Mouse (Mus musculus): ENCODE results near the gene Nmrk2. TPM values are rescaled to one million over a fixed set of nuclear protein-coding genes. Genes with fewer than 3 reads are reported as not detected.

Gene Nmrk2
- polyA plus RNA-seq, 1 experiment from 2014 or later: not detected

GRCm38 (mm10) chr10:81202978-81203720, 1.3 kb upstream of the Nmrk2 start:
- Histone ChIP-seq H3K9me3 (replicated peaks; ENCODE audit: control insufficient read depth, low read length) (no peaks in the 10 kb centered on the region), H3K4me3 (ENCODE audit: low read depth, low read length) (no peak overlapping the region), H3K4me2 (ENCODE audit: low read length) (no peak overlapping the region), H3K36me3 (ENCODE audit: control insufficient read depth, insufficient read depth, low read length) (peaks cover 29% of the 10 kb centered on the region), H3K4me1 (ENCODE audit: control insufficient read depth, insufficient read depth, low read length) (no peaks in the 10 kb centered on the region), H3K27me3 (replicated peaks; ENCODE audit: control insufficient read depth, insufficient read depth, low read length) (no peaks in the 10 kb centered on the region), H3K9ac (ENCODE audit: low read length) (no peak overlapping the region), H3K27ac (ENCODE audit: low read depth, low read length) (no peak overlapping the region)
- WGBS: 71% methylated on average over 8 of the region's 8 CpGs
- DNase-seq (ENCODE audit: low spot score) (no peak), ATAC-seq (no peak)

- Histone ChIP-seq H3K36me3 (ENCODE audit: control insufficient read depth, insufficient read depth, low read length) (peaks cover 14% of the 10 kb centered on the region), H3K27ac (ENCODE audit: low read depth, low read length) (no peak overlapping the region), H3K4me1 (ENCODE audit: control insufficient read depth, insufficient read depth, low read length) (no peaks in the 10 kb centered on the region), H3K9me3 (replicated peaks; ENCODE audit: control insufficient read depth, low read length) (no peaks in the 10 kb centered on the region), H3K27me3 (replicated peaks; ENCODE audit: control insufficient read depth, insufficient read depth, low read length) (peaks cover 14% of the 10 kb centered on the region), H3K4me2 (ENCODE audit: low read length) (no peak overlapping the region), H3K9ac (ENCODE audit: low read length) (no peak overlapping the region), H3K4me3 (ENCODE audit: low read depth, low read length) (no peak overlapping the region)
- 77% methylated on average over 20 of the region's 20 CpGs for WGBS
- DNase-seq (ENCODE audit: low spot score) (no peak), ATAC-seq (no peak)
These were observed 1.1 kb downstream of the Nmrk2 start for GRCm38 (mm10) chr10:81200605-81201287.

GRCm38 (mm10) chr10:81200141-81200540, 1.7 kb downstream of the Nmrk2 start:
- H3K4me3 ChIP-seq (ENCODE audit: low read depth, low read length): no peak overlapping the region
- peaks cover 8% of the 10 kb centered on the region; the same call in 1 of the 2 replicates for H3K36me3 ChIP-seq (ENCODE audit: control insufficient read depth, insufficient read depth, low read length)
- no peak for ATAC-seq
- no peak for DNase-seq (ENCODE audit: low spot score)
- no peak overlapping the region for H3K27ac ChIP-seq (ENCODE audit: low read depth, low read length)
- 85% methylated on average over 13 of the region's 13 CpGs for WGBS
- H3K9me3 ChIP-seq (replicated peaks; ENCODE audit: control insufficient read depth, low read length): no peaks in the 10 kb centered on the region
- peaks cover 20% of the 10 kb centered on the region for H3K27me3 ChIP-seq (replicated peaks; ENCODE audit: control insufficient read depth, insufficient read depth, low read length)
- no peaks in the 10 kb centered on the region for H3K4me1 ChIP-seq (ENCODE audit: control insufficient read depth, insufficient read depth, low read length)
- no peak overlapping the region for H3K9ac ChIP-seq (ENCODE audit: low read length)
- H3K4me2 ChIP-seq (ENCODE audit: low read length): no peak overlapping the region

GRCm38 (mm10) chr10:81198990-81199389, 2.9 kb downstream of the Nmrk2 start:
- H3K27me3 ChIP-seq (replicated peaks; ENCODE audit: control insufficient read depth, insufficient read depth, low read length): peaks cover 30% of the 10 kb centered on the region
- no peak overlapping the region for H3K4me2 ChIP-seq (ENCODE audit: low read length)
- H3K9me3 ChIP-seq (replicated peaks; ENCODE audit: control insufficient read depth, low read length): no peaks in the 10 kb centered on the region
- H3K36me3 ChIP-seq (ENCODE audit: control insufficient read depth, insufficient read depth, low read length): no peaks in the 10 kb centered on the region
- no peak overlapping the region for H3K4me3 ChIP-seq (ENCODE audit: low read depth, low read length)
- no peak overlapping the region for H3K27ac ChIP-seq (ENCODE audit: low read depth, low read length)
- DNase-seq (ENCODE audit: low spot score) (no peak), ATAC-seq (no peak)
- H3K4me1 ChIP-seq (ENCODE audit: control insufficient read depth, insufficient read depth, low read length): no peaks in the 10 kb centered on the region
- H3K9ac ChIP-seq (ENCODE audit: low read length): no peak overlapping the region; the same call in 1 of the 2 replicates
- 85% methylated on average over 6 of the region's 6 CpGs for WGBS

- peaks cover 32% of the 10 kb centered on the region for H3K27me3 ChIP-seq (replicated peaks; ENCODE audit: control insufficient read depth, insufficient read depth, low read length)
- DNase-seq (ENCODE audit: low spot score) (peak; percentile 87), ATAC-seq (no peak)
- H3K9ac ChIP-seq (ENCODE audit: low read length): no peak overlapping the region
- H3K4me1 ChIP-seq (ENCODE audit: control insufficient read depth, insufficient read depth, low read length): peaks cover under 1% of the 10 kb centered on the region; the same call in 1 of the 2 replicates
- H3K4me3 ChIP-seq (ENCODE audit: low read depth, low read length): no peak overlapping the region
- no peak overlapping the region for H3K27ac ChIP-seq (ENCODE audit: low read depth, low read length)
- no peaks in the 10 kb centered on the region for H3K9me3 ChIP-seq (replicated peaks; ENCODE audit: control insufficient read depth, low read length)
- H3K36me3 ChIP-seq (ENCODE audit: control insufficient read depth, insufficient read depth, low read length): no peaks in the 10 kb centered on the region
- WGBS: 3% methylated on average over 9 of the region's 9 CpGs
- H3K4me2 ChIP-seq (ENCODE audit: low read length): no peak overlapping the region
These were observed 3.6 kb downstream of the Nmrk2 start for GRCm38 (mm10) chr10:81198230-81198629.

- DNase-seq (ENCODE audit: low spot score): no peak
- H3K27me3 ChIP-seq (replicated peaks; ENCODE audit: control insufficient read depth, insufficient read depth, low read length): peaks cover 32% of the 10 kb centered on the region
- no peak overlapping the region for H3K4me3 ChIP-seq (ENCODE audit: low read depth, low read length)
- no peaks in the 10 kb centered on the region for H3K9me3 ChIP-seq (replicated peaks; ENCODE audit: control insufficient read depth, low read length)
- WGBS: 58% methylated on average over 6 of the region's 6 CpGs
- peaks cover 5% of the 10 kb centered on the region; the same call in 1 of the 2 replicates for H3K4me1 ChIP-seq (ENCODE audit: control insufficient read depth, insufficient read depth, low read length)
- no peak for ATAC-seq
- H3K36me3 ChIP-seq (ENCODE audit: control insufficient read depth, insufficient read depth, low read length): no peaks in the 10 kb centered on the region
- H3K4me2 ChIP-seq (ENCODE audit: low read length): no peak overlapping the region
- no peak overlapping the region for H3K27ac ChIP-seq (ENCODE audit: low read depth, low read length)
- no peak overlapping the region for H3K9ac ChIP-seq (ENCODE audit: low read length)
These were observed 4.5 kb downstream of the Nmrk2 start for GRCm38 (mm10) chr10:81197305-81197704.

GRCm38 (mm10) chr10:81196470-81197065, 5.3 kb downstream of the Nmrk2 start:
- ATAC-seq (no peak), DNase-seq (ENCODE audit: low spot score) (no peak)
- Histone ChIP-seq H3K4me3 (ENCODE audit: low read depth, low read length) (no peak overlapping the region), H3K4me2 (ENCODE audit: low read length) (no peak overlapping the region), H3K27me3 (replicated peaks; ENCODE audit: control insufficient read depth, insufficient read depth, low read length) (peaks cover 32% of the 10 kb centered on the region), H3K36me3 (ENCODE audit: control insufficient read depth, insufficient read depth, low read length) (no peaks in the 10 kb centered on the region), H3K9me3 (replicated peaks; ENCODE audit: control insufficient read depth, low read length) (no peaks in the 10 kb centered on the region), H3K9ac (ENCODE audit: low read length) (no peak overlapping the region), H3K27ac (ENCODE audit: low read depth, low read length) (no peak overlapping the region), H3K4me1 (ENCODE audit: control insufficient read depth, insufficient read depth, low read length) (peaks cover 9% of the 10 kb centered on the region)
- 67% methylated on average over 11 of the region's 11 CpGs for WGBS

- H3K4me3 ChIP-seq (ENCODE audit: low read depth, low read length): no peak overlapping the region
- WGBS: 73% methylated on average over 4 of the region's 4 CpGs
- no peak overlapping the region for H3K9ac ChIP-seq (ENCODE audit: low read length)
- peaks cover 32% of the 10 kb centered on the region for H3K27me3 ChIP-seq (replicated peaks; ENCODE audit: control insufficient read depth, insufficient read depth, low read length)
- peaks cover 12% of the 10 kb centered on the region for H3K36me3 ChIP-seq (ENCODE audit: control insufficient read depth, insufficient read depth, low read length)
- no peak for DNase-seq (ENCODE audit: low spot score)
- no peak overlapping the region for H3K27ac ChIP-seq (ENCODE audit: low read depth, low read length)
- H3K4me1 ChIP-seq (ENCODE audit: control insufficient read depth, insufficient read depth, low read length): peaks cover 9% of the 10 kb centered on the region
- ATAC-seq: no peak
- no peak overlapping the region for H3K4me2 ChIP-seq (ENCODE audit: low read length)
- no peaks in the 10 kb centered on the region for H3K9me3 ChIP-seq (replicated peaks; ENCODE audit: control insufficient read depth, low read length)
These were observed 6.6 kb downstream of the Nmrk2 start for GRCm38 (mm10) chr10:81195300-81195699.
